Mouse (Mus musculus): ENCODE measurements around the gene Mfsd12. TPM values are rescaled to one million over a fixed set of nuclear protein-coding genes. Genes with fewer than 3 reads are reported as not detected.

Gene Mfsd12
- total RNA-seq, 1 experiment, result 28.7 TPM

GRCm38 (mm10) chr10:81364666-81365065 lies 7.4 kb downstream of the Mfsd12 start:
- Histone ChIP-seq H3K4me3 (ENCODE audit: insufficient read depth in 1 of 2, low read depth in 1 of 2, low read length in 2 of 2, poor library complexity in 1 of 2, severe bottlenecking in 1 of 2) (peak overlapping the region in 1 of 2 experiments; percentile 10; a peak in 1 of 4 replicates), H3K4me1 (ENCODE audit: control insufficient read depth in 2 of 2, insufficient read depth in 2 of 2, low read length in 2 of 2, poor library complexity in 1 of 2) (peaks cover 3 to 49% of the 10 kb centered on the region in 2 experiments; a peak in 3 of 4 replicates), H3K9ac (ENCODE audit: insufficient read depth, low read depth, low read length, poor library complexity, severe bottlenecking) (peak overlapping the region; percentile 5; the same call in 1 of the 2 replicates), H3K9me3 (ENCODE audit: control insufficient read depth, insufficient read depth, low read depth, low read length) (no peaks in the 10 kb centered on the region), H3K27ac (ENCODE audit: insufficient read depth, low read depth, low read length, poor library complexity, severe bottlenecking) (no peak overlapping the region), H3K36me3 (ENCODE audit: control insufficient read depth, insufficient read depth, low read length, poor library complexity, severe bottlenecking) (peaks cover 64% of the 10 kb centered on the region)
- in situ Hi-C loops (cut with MboI; ENCODE audit: low sequenced_read_pairs in 2 of 2, unreplicated experiment in 2 of 2), result no loop called here
- no peak for DNase-seq (ENCODE audit: low read depth, low spot score)
- TF ChIP-seq MAFK (IDR thresholded peaks at IDR 0.05; ENCODE audit: insufficient read depth, low read depth, low read length) (no peak), ZNF384 (IDR thresholded peaks at IDR 0.05; ENCODE audit: low read depth, low read length) (no peak), CHD2 (IDR thresholded peaks at IDR 0.05; ENCODE audit: low read depth, low read length) (no peak), ZC3H11A (IDR thresholded peaks at IDR 0.05; ENCODE audit: borderline replicate concordance, low read depth, low read length) (no peak), HCFC1 (IDR thresholded peaks at IDR 0.05; ENCODE audit: borderline replicate concordance, insufficient read depth, low read length) (no peak)

- Histone ChIP-seq H3K27ac (ENCODE audit: insufficient read depth, low read depth, low read length, poor library complexity, severe bottlenecking) (no peak overlapping the region), H3K4me1 (ENCODE audit: control insufficient read depth in 2 of 2, insufficient read depth in 2 of 2, low read length in 2 of 2, poor library complexity in 1 of 2) (peaks cover 3 to 45% of the 10 kb centered on the region in 2 experiments; a peak in 3 of 4 replicates), H3K4me3 (ENCODE audit: insufficient read depth in 1 of 2, low read depth in 1 of 2, low read length in 2 of 2, poor library complexity in 1 of 2, severe bottlenecking in 1 of 2) (no peak overlapping the region), H3K9ac (ENCODE audit: insufficient read depth, low read depth, low read length, poor library complexity, severe bottlenecking) (no peak overlapping the region), H3K9me3 (ENCODE audit: control insufficient read depth, insufficient read depth, low read depth, low read length) (no peaks in the 10 kb centered on the region), H3K36me3 (ENCODE audit: control insufficient read depth, insufficient read depth, low read length, poor library complexity, severe bottlenecking) (peaks cover 65% of the 10 kb centered on the region)
- no peak for DNase-seq (ENCODE audit: low read depth, low spot score)
- TF ChIP-seq ZC3H11A (IDR thresholded peaks at IDR 0.05; ENCODE audit: borderline replicate concordance, low read depth, low read length), result no peak
- TF ChIP-seq ZNF384 (IDR thresholded peaks at IDR 0.05; ENCODE audit: low read depth, low read length), result no peak
- no peak for TF ChIP-seq CHD2 (IDR thresholded peaks at IDR 0.05; ENCODE audit: low read depth, low read length)
- TF ChIP-seq HCFC1 (IDR thresholded peaks at IDR 0.05; ENCODE audit: borderline replicate concordance, insufficient read depth, low read length), result no peak
- TF ChIP-seq MAFK (IDR thresholded peaks at IDR 0.05; ENCODE audit: insufficient read depth, low read depth, low read length), result no peak
- in situ Hi-C loops (cut with MboI; ENCODE audit: low sequenced_read_pairs in 2 of 2, unreplicated experiment in 2 of 2), result no loop called here
Measured at GRCm38 (mm10) chr10:81365073-81365472, 7.8 kb downstream of the Mfsd12 start.

- Histone ChIP-seq H3K36me3 (ENCODE audit: control insufficient read depth, insufficient read depth, low read length, poor library complexity, severe bottlenecking) (peaks cover 71% of the 10 kb centered on the region), H3K4me1 (ENCODE audit: control insufficient read depth in 2 of 2, insufficient read depth in 2 of 2, low read length in 2 of 2, poor library complexity in 1 of 2) (peaks cover 0 to 41% of the 10 kb centered on the region in 2 experiments; a peak in 3 of 4 replicates), H3K9me3 (ENCODE audit: control insufficient read depth, insufficient read depth, low read depth, low read length) (no peaks in the 10 kb centered on the region), H3K4me3 (ENCODE audit: insufficient read depth in 1 of 2, low read depth in 1 of 2, low read length in 2 of 2, poor library complexity in 1 of 2, severe bottlenecking in 1 of 2) (peak within 1 kb of the TSS in 1 of 2 experiments; percentile 10; a peak in 1 of 4 replicates), H3K9ac (ENCODE audit: insufficient read depth, low read depth, low read length, poor library complexity, severe bottlenecking) (peak within 1 kb of the TSS; percentile 5; the same call in 1 of the 2 replicates), H3K27ac (ENCODE audit: insufficient read depth, low read depth, low read length, poor library complexity, severe bottlenecking) (no peak within 1 kb of the TSS; the same call in 1 of the 2 replicates)
- in situ Hi-C loops (cut with MboI; ENCODE audit: low sequenced_read_pairs in 2 of 2, unreplicated experiment in 2 of 2), result no loop called here
- no peak for TF ChIP-seq ZNF384 (IDR thresholded peaks at IDR 0.05; ENCODE audit: low read depth, low read length)
- no peak for TF ChIP-seq ZC3H11A (IDR thresholded peaks at IDR 0.05; ENCODE audit: borderline replicate concordance, low read depth, low read length)
- no peak for TF ChIP-seq HCFC1 (IDR thresholded peaks at IDR 0.05; ENCODE audit: borderline replicate concordance, insufficient read depth, low read length)
- TF ChIP-seq MAFK (IDR thresholded peaks at IDR 0.05; ENCODE audit: insufficient read depth, low read depth, low read length), result no peak
- no peak for TF ChIP-seq CHD2 (IDR thresholded peaks at IDR 0.05; ENCODE audit: low read depth, low read length)
- DNase-seq (ENCODE audit: low read depth, low spot score), result no peak
Measured at GRCm38 (mm10) chr10:81365672-81366476, 8.6 kb downstream of the Mfsd12 start, which contains the start of gene 4930404N11Rik. 4930404N11Rik (minus strand) TSS chr10:81365816.

- no peaks in the 10 kb centered on the region for H3K9me3 ChIP-seq (ENCODE audit: control insufficient read depth, insufficient read depth, low read depth, low read length)
- peaks cover 0 to 40% of the 10 kb centered on the region in 2 experiments; a peak in 3 of 4 replicates for H3K4me1 ChIP-seq (ENCODE audit: control insufficient read depth in 2 of 2, insufficient read depth in 2 of 2, low read length in 2 of 2, poor library complexity in 1 of 2)
- H3K36me3 ChIP-seq (ENCODE audit: control insufficient read depth, insufficient read depth, low read length, poor library complexity, severe bottlenecking), result peaks cover 71% of the 10 kb centered on the region
- TF ChIP-seq ZC3H11A (IDR thresholded peaks at IDR 0.05; ENCODE audit: borderline replicate concordance, low read depth, low read length), result no peak
- TF ChIP-seq HCFC1 (IDR thresholded peaks at IDR 0.05; ENCODE audit: borderline replicate concordance, insufficient read depth, low read length), result no peak
- no peak for TF ChIP-seq CHD2 (IDR thresholded peaks at IDR 0.05; ENCODE audit: low read depth, low read length)
- TF ChIP-seq MAFK (IDR thresholded peaks at IDR 0.05; ENCODE audit: insufficient read depth, low read depth, low read length), result no peak
- TF ChIP-seq ZNF384 (IDR thresholded peaks at IDR 0.05; ENCODE audit: low read depth, low read length), result no peak
- H3K4me3 ChIP-seq (ENCODE audit: insufficient read depth in 1 of 2, low read depth in 1 of 2, low read length in 2 of 2, poor library complexity in 1 of 2, severe bottlenecking in 1 of 2), result no peak overlapping the region
- in situ Hi-C loops (cut with MboI; ENCODE audit: low sequenced_read_pairs in 2 of 2, unreplicated experiment in 2 of 2), result no loop called here
- H3K9ac ChIP-seq (ENCODE audit: insufficient read depth, low read depth, low read length, poor library complexity, severe bottlenecking), result no peak overlapping the region
- no peak overlapping the region for H3K27ac ChIP-seq (ENCODE audit: insufficient read depth, low read depth, low read length, poor library complexity, severe bottlenecking)
- DNase-seq (ENCODE audit: low read depth, low spot score), result no peak
Measured at GRCm38 (mm10) chr10:81366477-81367206, 9.4 kb downstream of the Mfsd12 start.

All from ES-E14 (cell line).